Mouse (Mus musculus): ENCODE measurements at regions not wholly inside any gene's neighbourhood (a gene's known extent, or its start where the extent isn't known, plus 50 kb on each side); places are given as distances from the start of the nearest gene placed in this dataset.

GRCm38 (mm10) chr12:54353694-54354093 is 150.0 kb upstream of the Egln3 start:
- intact Hi-C loops (cut with DNase I), result loop anchor here (2.0 to 5.0 kb wide), 3 partner anchors 149 to 256 kb away; no protein-coding TSS in a partner anchor
- DNase-seq, result no peak

DNA sequence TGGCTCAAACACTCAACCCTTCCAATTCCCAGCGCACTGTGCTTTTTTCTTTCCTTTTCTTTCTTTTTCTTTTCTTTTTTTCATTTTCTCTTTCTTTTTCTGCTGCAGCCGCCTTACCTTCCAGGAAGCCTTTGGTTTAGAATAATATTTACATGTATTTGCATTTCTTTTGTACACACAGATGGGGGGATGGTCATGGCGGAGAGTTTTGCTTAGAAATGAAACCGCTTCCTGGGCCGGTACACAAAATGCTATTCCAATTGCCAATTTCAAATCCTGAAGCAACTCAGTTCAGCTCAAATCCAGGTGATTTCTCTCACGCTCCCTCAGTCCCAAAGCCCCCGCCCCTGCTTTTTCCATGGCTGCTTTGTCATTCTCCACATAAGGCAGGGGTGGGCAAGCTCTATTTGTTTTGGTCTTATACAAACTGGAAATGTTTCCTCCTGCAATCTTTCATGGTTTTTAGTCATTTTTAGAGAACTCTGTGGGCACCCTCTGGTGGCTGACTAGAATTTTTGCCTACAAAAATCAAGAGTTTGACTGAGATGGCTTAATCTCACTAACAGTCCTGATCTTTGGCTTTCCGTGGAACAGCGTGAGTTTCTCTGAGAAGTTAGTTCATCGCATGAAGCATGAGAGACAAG is 149.4 kb upstream of the Egln3 start:
- H3K4me3 ChIP-seq, result no peak overlapping the region
- intact Hi-C loops (cut with DNase I), result loop anchor here (2.0 to 5.0 kb wide), 3 partner anchors 148 to 256 kb away; no protein-coding TSS in a partner anchor

More at GRCm38 (mm10) chr12:54353694-54354093, 150.0 kb upstream of the Egln3 start:
- H3K9ac ChIP-seq (ENCODE audit: low read depth, low read length), result no peak overlapping the region
- no peaks in the 10 kb centered on the region for H3K79me2 ChIP-seq (replicated peaks; ENCODE audit: control insufficient read depth, insufficient read depth, low read length)
- TF ChIP-seq EP300 (IDR thresholded peaks at IDR 0.05; ENCODE audit: insufficient read depth, low read depth, low read length) (no peak), CTCF (IDR thresholded peaks at IDR 0.05) (no peak), POLR2A (IDR thresholded peaks at IDR 0.05; ENCODE audit: insufficient read depth, low read depth, low read length) (no peak)
- no peaks in the 10 kb centered on the region for H3K27me3 ChIP-seq (ENCODE audit: control insufficient read depth, insufficient read depth, low read length)
- H3K4me3 ChIP-seq, result no peak overlapping the region
- no peaks in the 10 kb centered on the region for H3K4me1 ChIP-seq (ENCODE audit: control insufficient read depth, insufficient read depth, low read length)
- WGBS, result 55% methylated on average over 7 of the region's 7 CpGs
- H3K27ac ChIP-seq, result no peak overlapping the region
- no peaks in the 10 kb centered on the region for H3K36me3 ChIP-seq (ENCODE audit: control insufficient read depth, insufficient read depth, low read length)

DNA sequence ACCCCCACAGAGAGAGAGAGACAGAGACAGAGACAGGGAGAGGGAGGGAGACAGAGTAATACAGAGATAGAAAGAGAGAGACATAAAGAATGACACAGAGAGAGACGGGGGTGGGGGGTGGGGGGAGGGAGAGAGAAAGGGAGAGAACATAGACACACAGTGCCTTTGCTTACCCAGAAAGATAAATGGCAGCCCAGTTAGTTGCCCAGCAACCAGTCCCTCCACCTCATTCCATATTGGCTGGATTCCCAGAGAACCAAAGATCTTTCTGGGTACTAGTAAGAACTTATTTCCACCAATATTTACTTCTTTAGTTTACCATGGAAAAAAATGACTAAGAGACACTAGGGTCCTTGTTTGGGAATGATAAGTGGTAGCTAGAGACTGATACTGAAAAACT is 146.6 kb upstream of the Egln3 start:
- no peaks in the 10 kb centered on the region for H3K79me2 ChIP-seq (replicated peaks; ENCODE audit: control insufficient read depth, insufficient read depth, low read length)
- no peaks in the 10 kb centered on the region for H3K4me1 ChIP-seq (ENCODE audit: control insufficient read depth, insufficient read depth, low read length)
- DNase-seq, result no peak
- no peak overlapping the region for H3K27ac ChIP-seq
- intact Hi-C loops (cut with DNase I), result loop anchor here (5.0 kb wide), 2 partner anchors 197 to 253 kb away; no protein-coding TSS in a partner anchor
- no peaks in the 10 kb centered on the region for H3K36me3 ChIP-seq (ENCODE audit: control insufficient read depth, insufficient read depth, low read length)
- TF ChIP-seq EP300 (IDR thresholded peaks at IDR 0.05; ENCODE audit: insufficient read depth, low read depth, low read length) (no peak), POLR2A (IDR thresholded peaks at IDR 0.05; ENCODE audit: insufficient read depth, low read depth, low read length) (no peak), CTCF (IDR thresholded peaks at IDR 0.05) (no peak)
- no peak overlapping the region for H3K4me3 ChIP-seq
- no peaks in the 10 kb centered on the region for H3K27me3 ChIP-seq (ENCODE audit: control insufficient read depth, insufficient read depth, low read length)
- H3K9ac ChIP-seq (ENCODE audit: low read depth, low read length), result no peak overlapping the region
- WGBS, result 45% methylated on average over 1 of the region's 1 CpGs

More for the DNA sequence above, 149.4 kb upstream of the Egln3 start:
- TF ChIP-seq CTCF (IDR thresholded peaks at IDR 0.05), result peak; percentile 62
- no peak for TF ChIP-seq EP300 (IDR thresholded peaks at IDR 0.05; ENCODE audit: insufficient read depth, low read depth, low read length)
- no peak for TF ChIP-seq POLR2A (IDR thresholded peaks at IDR 0.05; ENCODE audit: insufficient read depth, low read depth, low read length)
- Histone ChIP-seq H3K27me3 (ENCODE audit: control insufficient read depth, insufficient read depth, low read length) (no peaks in the 10 kb centered on the region), H3K4me1 (ENCODE audit: control insufficient read depth, insufficient read depth, low read length) (no peaks in the 10 kb centered on the region), H3K79me2 (replicated peaks; ENCODE audit: control insufficient read depth, insufficient read depth, low read length) (no peaks in the 10 kb centered on the region), H3K36me3 (ENCODE audit: control insufficient read depth, insufficient read depth, low read length) (no peaks in the 10 kb centered on the region), H3K9ac (ENCODE audit: low read depth, low read length) (no peak overlapping the region), H3K27ac (no peak overlapping the region)
- WGBS, result 73% methylated on average over 10 of the region's 10 CpGs
- no peak for DNase-seq

DNA sequence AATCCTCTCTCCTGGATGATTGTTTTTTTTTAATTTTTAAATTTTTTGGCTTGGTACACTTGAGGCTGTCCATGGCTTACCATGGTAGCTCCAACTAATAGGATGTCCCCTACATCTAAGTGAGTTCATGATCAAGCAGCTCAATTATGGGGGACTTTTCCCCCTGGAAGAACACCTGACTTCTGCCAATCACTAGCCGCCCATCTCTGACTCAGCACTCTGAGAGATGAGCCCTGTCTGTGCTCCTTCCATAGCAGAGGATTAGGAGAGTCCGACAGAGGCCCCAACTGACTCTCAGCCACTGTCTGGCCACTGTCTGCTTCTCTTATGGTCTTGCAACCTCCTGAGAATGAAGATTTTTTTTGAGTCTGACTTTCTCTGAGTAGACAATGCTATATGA is 145.7 kb upstream of the Egln3 start:
- no peak overlapping the region for H3K9ac ChIP-seq (ENCODE audit: low read depth, low read length)
- H3K79me2 ChIP-seq (replicated peaks; ENCODE audit: control insufficient read depth, insufficient read depth, low read length), result no peaks in the 10 kb centered on the region
- H3K4me1 ChIP-seq (ENCODE audit: control insufficient read depth, insufficient read depth, low read length), result no peaks in the 10 kb centered on the region
- no peaks in the 10 kb centered on the region for H3K27me3 ChIP-seq (ENCODE audit: control insufficient read depth, insufficient read depth, low read length)
- no peak overlapping the region for H3K27ac ChIP-seq
- H3K4me3 ChIP-seq, result no peak overlapping the region
- 79% methylated on average over 2 of the region's 2 CpGs for WGBS
- no peak for DNase-seq
- no peak for TF ChIP-seq EP300 (IDR thresholded peaks at IDR 0.05; ENCODE audit: insufficient read depth, low read depth, low read length)
- TF ChIP-seq POLR2A (IDR thresholded peaks at IDR 0.05; ENCODE audit: insufficient read depth, low read depth, low read length), result no peak
- no peak for TF ChIP-seq CTCF (IDR thresholded peaks at IDR 0.05)
- no peaks in the 10 kb centered on the region for H3K36me3 ChIP-seq (ENCODE audit: control insufficient read depth, insufficient read depth, low read length)
- intact Hi-C loops (cut with DNase I), result no loop called here

GRCm38 (mm10) chr12:54343493-54343892 is 139.8 kb upstream of the Egln3 start:
- no peaks in the 10 kb centered on the region for H3K4me1 ChIP-seq (ENCODE audit: control insufficient read depth, insufficient read depth, low read length)
- no peaks in the 10 kb centered on the region for H3K79me2 ChIP-seq (replicated peaks; ENCODE audit: control insufficient read depth, insufficient read depth, low read length)
- no peaks in the 10 kb centered on the region for H3K27me3 ChIP-seq (ENCODE audit: control insufficient read depth, insufficient read depth, low read length)
- H3K9ac ChIP-seq (ENCODE audit: low read depth, low read length), result no peak overlapping the region
- intact Hi-C loops (cut with DNase I), result no loop called here
- no peak for DNase-seq
- no peaks in the 10 kb centered on the region for H3K36me3 ChIP-seq (ENCODE audit: control insufficient read depth, insufficient read depth, low read length)
- no peak overlapping the region for H3K4me3 ChIP-seq
- H3K27ac ChIP-seq, result no peak overlapping the region
- TF ChIP-seq POLR2A (IDR thresholded peaks at IDR 0.05; ENCODE audit: insufficient read depth, low read depth, low read length) (no peak), CTCF (IDR thresholded peaks at IDR 0.05) (no peak), EP300 (IDR thresholded peaks at IDR 0.05; ENCODE audit: insufficient read depth, low read depth, low read length) (no peak)
- 81% methylated on average over 5 of the region's 5 CpGs for WGBS

- H3K4me1 ChIP-seq (ENCODE audit: control insufficient read depth, insufficient read depth, low read length), result no peaks in the 10 kb centered on the region; the same call in 1 of the 2 replicates
- 56% methylated on average over 2 of the region's 2 CpGs for WGBS
- intact Hi-C loops (cut with DNase I), result no loop called here
- H3K27me3 ChIP-seq (ENCODE audit: control insufficient read depth, insufficient read depth, low read length), result no peaks in the 10 kb centered on the region
- no peak overlapping the region for H3K27ac ChIP-seq
- H3K4me3 ChIP-seq, result no peak overlapping the region
- TF ChIP-seq CTCF (IDR thresholded peaks at IDR 0.05), result no peak
- no peak for TF ChIP-seq POLR2A (IDR thresholded peaks at IDR 0.05; ENCODE audit: insufficient read depth, low read depth, low read length)
- no peak for TF ChIP-seq EP300 (IDR thresholded peaks at IDR 0.05; ENCODE audit: insufficient read depth, low read depth, low read length)
- DNase-seq, result no peak
- H3K9ac ChIP-seq (ENCODE audit: low read depth, low read length), result no peak overlapping the region
- H3K79me2 ChIP-seq (replicated peaks; ENCODE audit: control insufficient read depth, insufficient read depth, low read length), result no peaks in the 10 kb centered on the region
- no peaks in the 10 kb centered on the region for H3K36me3 ChIP-seq (ENCODE audit: control insufficient read depth, insufficient read depth, low read length)
Measured at GRCm38 (mm10) chr12:54335509-54335908, 131.8 kb upstream of the Egln3 start.
